Mouse (Mus musculus) retina, postnatal 7 days (tissue): ENCODE results near the gene Rapgef4.

ENCODE experiments used
- DNase-seq: peaks from one replicate; pipeline ENCODE4 v3.0.0-alpha.2; 2012; ENCODE audit warnings: low read depth, low spot score

Gene Rapgef4

DNA sequence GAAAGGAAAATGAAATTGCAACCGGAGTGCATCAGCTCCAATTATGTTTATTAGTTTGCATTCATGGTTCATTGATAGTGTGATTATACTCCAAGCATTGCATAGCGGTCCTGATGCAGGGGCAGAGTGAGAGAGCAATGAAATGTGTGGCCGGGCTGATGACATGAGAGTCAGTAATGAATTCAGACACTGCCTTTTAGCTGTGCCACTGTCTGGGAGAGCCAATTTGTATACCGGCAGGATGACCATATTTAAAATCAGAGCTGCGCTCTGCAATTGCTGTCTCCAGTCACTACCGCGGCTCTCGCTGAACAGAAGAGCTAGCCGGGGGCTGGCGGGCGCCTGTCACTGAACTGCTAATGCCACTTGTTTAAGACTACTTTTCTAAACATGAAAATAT, 197.5 kb downstream of the Rapgef4 start:
- no peak for DNase-seq

DNA sequence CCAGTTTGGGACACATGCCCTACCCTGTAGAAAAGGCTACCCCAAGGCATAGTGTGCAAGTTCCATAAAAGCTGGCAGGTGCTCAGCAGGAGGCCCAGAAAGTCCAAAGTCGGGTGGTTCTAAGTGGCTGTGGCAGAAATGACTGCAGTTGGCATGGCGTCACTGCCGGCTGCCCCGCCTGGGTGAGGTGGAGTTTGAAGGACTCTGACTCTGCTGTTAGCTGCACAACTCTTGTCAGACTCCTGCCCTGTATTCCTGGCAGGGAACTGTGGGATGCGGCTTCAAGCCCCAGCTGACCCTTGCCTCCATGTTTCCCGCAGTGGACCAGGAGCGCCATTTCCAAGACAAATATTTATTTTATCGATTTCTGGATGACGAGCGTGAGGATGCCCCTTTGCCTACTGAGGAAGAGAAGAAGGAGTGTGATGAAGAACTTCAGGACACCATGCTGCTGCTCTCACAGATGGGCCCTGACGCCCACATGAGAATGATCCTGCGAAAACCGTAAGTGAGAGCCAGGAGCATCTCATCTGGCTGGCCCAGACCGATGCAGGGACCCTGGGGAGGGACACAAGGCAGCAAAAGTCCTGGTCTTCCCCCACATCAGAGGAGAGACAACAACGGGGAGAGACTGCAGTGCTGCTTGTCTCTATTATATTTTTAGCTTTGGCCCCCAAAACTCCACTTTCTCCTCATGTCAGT, 198.7 kb downstream of the Rapgef4 start:
- DNase-seq: no peak

DNA sequence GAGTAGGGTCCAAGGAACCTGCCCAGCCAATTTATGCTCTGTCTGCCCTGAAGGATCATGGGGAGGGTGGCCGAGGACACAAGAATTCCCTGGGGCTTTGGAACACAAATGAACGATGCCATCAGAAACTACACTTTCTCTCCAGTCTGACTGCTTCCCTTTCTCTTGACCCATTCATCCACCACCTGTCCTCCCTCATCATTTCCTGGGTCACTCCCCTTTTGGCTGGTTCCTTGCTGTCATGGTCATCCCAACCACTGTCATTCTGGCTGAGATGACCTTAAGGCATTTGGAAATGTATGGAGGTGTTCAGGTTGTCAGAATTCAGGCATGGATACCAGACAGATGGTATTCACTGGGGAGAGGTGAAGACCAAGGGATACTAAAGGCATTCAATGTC, 200.4 kb downstream of the Rapgef4 start:
- no peak for DNase-seq

DNA sequence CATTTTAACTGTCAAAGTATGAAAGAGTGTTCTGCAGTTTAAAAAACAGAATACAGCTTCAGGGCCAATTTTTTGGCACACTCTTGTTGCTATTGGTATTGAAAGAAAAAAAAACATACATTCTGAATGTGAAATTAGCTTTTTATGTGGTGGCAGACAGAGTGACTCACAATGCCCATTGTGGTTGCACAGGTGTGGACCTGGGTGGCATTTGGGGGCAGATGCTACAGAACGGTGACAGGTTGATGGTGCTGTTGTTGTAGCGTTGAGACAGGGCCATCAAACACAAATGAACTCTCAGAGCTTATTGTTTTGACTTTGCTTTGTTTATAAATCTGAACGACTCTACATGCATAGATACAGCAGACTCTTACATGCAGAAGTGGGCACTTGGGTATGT, 202.7 kb downstream of the Rapgef4 start:
- no peak for DNase-seq

DNA sequence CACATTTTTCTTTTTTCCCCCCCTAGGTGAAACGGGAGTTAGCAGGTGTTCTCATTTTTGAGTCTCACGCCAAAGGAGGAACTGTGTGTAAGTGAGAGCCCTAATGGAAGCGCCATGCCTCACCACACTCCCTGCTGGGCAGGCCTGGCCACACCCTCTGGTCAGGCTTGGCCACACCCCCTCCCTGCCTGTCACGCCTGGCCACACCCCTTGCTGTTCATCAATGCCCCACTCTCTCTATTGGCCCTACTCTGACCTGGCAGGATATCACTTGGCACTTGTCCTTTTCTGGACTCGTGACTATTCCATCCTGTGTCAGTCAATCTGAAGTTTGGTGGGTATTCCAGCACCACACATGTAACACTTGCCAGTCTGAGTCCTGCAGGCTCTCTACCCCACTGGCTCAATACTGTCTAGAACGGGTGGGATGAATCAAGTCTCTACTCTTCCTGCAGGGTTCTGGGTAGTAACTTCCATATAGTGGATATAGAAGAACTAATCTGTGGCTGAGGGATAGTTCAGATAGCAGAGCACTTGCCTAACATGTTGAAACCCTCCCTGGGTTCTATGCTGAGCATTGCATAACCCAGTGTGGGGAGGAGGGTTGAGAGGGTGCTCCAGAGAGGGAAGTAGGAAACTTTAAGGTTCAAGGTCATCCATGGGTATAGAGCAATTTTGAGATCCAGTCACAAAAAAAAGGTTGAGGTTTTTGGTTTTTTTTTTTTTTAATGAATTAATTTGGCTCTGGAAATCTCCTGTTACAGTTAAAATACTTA, 215.3 kb downstream of the Rapgef4 start:
- DNase-seq: no peak

DNA sequence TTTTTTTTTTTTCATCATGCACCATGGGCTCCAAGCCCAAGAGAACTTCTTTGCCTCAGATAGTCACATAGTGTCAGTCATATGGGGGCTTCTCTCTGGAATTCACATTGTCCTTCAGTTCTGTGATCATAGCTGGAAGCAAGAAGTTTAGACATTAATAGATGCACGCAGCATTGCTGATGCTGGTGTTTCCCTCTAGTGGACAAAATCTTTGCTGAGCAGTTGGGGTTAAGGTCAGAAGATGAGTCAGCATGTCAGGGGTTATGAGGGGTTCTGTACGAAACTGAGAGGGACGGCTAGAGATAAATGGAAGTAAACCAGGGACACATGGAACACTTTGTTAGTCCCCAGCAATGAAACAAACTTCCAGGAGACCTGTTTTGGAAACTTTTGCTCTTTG, 216.0 kb downstream of the Rapgef4 start:
- DNase-seq: no peak

DNA sequence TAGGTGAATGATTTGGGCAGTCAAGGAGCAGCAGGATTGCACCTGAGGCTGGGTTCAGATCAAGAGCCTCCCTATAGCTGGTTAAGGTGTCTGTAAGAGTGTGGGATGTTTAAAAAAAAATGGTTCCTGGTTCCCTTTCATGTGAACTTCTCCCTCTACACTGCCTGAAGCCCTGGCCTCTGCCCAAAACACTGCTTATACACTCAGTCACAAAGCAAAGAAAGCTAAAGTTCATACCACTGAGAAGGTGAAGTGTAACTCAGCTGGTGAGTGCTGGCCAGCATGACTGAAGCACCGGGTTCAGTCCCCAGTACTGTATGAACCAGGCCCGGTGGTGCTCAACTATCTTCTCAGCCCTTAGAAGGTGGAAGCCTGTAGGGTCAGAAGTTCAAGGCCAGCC, 218.4 kb downstream of the Rapgef4 start:
- no peak for DNase-seq

DNA sequence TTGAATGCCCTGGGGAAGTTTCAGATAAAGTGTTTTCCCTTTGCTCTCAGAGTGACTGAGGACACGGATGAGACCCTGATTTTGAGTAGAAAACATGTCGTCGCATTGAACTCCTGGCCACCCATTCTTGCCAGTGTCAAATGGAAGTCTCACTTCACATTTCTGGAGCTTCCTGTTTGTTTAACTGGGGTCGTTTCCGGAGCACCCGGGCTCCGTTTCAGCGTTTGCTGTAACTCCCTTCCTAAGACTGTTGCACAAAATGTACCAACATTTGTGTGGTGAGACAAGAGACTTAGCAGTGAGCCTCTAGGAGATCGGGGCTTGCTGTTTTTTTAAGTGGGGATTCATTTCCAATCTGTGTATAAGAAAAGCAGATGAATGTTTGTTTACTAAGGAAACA, 220.5 kb downstream of the Rapgef4 start:
- DNase-seq: no peak

DNA sequence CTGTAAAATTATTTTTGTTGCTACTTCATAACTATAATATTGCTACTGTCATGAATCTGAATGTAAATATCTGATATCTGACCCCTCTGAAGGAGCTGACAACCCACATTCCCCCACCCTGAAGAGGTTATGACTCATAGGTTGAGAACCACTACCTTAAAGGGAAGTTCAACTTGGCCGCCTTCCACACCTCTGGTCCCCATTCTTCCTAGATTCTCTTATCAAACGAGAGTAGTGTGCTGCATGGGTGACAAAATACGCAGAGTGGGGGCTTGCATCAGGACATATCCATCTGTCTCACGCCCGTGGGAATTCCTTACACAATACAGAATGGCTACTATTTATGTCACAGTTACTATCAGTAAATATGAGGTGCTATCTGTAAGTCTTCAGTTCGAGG, 221.2 kb downstream of the Rapgef4 start:
- no peak for DNase-seq

DNA sequence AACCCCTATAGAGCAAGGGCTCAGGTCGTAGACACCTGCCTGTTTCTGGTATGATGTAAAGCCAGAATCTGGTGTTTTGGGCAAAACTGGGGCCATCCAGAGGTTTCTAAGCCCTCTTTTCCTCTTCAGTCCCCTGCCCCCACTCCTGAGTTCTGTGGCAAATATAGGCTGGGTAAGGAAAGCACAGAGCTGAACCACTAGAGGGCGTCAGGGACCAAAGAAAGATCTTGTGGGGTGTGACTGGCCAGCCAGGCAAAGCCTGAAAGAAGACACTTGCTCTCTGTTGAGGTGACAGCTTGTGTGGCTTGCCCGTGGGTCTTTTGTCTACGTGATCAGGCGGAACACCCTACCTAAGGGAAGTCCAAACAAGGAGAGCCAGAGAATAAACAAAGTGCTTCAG, 222.6 kb downstream of the Rapgef4 start:
- peak; percentile 52 for DNase-seq

DNA sequence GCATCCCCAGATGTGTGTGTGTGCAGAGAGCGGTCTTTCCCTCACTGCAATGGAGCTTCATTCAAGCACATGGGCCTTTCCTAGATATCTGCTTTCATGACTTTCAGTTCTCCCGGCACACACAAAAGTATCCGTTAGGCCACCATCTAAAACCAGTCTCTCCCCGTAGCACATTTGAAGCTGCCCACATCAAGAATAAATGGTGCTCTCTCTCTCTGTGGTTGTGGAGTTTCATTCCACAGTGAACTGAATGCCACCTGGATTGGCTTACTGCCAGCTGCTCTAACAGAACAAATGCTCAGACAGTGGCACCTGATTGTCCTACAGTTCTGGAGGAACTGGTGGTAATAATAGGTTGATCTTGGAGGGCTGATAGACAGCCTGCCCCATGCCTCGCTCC, 224.8 kb downstream of the Rapgef4 start:
- DNase-seq: no peak

DNA sequence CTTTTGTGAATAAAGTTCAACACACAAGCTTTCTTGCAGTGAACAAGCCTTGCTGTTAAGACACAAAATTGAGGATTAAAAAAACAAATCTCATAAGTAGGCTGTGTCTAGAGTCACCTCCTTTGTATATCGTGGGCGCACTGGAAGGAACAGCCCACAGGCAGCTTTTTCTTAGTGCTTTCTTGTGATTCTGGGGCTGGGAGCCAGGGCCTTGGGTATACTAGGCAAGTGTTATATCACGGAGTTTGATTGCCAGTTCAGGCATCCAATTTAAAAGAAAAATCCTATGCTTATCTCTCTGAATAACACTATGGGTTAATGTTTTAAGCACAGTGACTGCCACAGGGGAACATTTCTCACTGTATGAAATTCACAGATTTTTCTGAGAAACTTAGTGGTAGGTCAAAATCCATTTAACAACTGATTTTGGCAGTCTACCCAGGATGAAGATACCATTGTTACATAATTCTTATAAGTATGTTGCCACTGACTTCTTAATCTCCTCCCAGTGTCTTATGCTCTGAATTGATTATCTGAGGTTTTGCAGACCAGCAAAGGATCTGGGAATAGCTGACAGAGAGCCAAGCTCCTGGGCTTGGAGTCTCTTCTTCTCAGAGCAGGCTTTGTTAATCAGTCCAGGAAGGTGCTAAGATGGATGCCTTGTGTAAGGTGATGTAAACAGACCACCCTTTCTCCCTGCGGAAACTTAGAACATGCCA, 225.6 kb downstream of the Rapgef4 start:
- DNase-seq: no peak

DNA sequence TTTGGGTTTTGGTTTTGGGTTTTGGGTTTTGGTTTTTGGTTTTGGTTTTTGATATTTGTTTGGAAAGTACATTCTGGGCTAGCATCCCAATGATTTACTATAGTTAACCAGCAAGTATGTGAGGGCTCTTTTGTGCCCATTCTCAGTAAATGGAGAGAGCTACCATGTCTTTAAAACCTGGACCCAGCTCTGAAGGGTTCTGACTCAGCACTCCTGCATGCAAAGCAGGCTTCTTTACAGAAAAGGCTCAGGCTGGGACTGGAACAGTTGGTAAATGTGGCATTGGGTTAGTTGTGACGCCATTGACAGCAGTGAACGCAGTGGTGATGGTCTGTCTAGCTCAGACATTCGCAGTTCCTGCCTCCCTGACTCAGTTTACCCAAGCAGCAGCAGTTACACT, 236.3 kb downstream of the Rapgef4 start:
- DNase-seq: no peak

DNA sequence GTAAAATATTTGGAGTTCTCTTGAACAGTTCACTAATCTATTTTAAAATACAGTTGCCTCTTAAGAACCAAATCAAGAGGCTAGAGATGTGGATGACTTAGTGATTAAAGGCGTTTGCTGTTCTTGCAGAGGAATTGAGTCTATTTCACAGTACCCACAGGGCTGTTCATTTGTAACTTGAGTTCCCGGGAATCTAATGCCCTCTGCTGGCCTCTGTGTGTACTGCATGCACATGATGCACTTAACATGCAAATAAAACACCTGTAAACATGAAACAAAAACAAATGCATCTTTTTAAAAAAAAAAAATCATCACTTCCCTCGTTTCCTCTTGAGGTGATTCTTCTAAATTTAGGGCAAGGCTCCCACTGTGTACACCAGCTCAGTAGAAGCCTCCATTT, 238.9 kb downstream of the Rapgef4 start:
- DNase-seq: peak; percentile 28

DNA sequence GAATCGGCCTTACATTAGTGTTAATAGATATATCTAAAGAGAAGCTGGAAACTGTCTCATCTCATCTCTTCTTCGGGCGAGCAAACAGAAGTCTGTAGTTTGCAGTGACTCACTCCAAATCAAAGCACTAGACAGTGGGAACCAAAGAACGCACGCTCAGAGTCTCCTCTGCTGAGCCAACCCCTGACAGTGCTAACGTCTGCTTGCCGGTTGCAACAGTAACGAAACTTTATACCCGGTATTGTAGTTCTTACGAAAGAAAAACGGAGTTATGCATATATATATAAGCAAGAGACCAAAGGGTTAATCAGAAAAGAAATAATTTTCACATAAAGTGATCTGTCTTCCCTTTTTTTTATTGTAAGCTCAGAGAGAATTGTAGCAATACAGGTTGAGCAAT, 240.2 kb downstream of the Rapgef4 start:
- no peak for DNase-seq

DNA sequence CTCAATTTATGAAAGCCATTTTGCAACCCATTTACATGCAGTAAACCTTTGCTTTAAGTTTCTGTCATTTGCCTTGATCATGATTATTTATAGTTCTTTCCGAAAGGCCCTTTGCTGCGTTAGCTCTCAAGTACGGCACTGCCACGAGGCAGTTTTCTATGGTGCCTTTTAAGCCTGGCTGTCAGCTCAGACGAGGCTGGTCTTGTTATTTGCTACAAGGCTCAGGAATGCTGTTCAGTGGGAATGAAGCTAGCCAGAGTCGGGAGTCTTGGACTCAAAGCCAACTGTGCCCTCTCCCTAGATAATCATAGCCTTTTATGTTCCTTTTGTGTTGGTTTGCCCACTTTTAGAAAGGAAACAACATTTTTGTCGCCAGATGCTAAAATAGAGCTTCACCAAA, 240.7 kb downstream of the Rapgef4 start:
- DNase-seq: no peak

DNA sequence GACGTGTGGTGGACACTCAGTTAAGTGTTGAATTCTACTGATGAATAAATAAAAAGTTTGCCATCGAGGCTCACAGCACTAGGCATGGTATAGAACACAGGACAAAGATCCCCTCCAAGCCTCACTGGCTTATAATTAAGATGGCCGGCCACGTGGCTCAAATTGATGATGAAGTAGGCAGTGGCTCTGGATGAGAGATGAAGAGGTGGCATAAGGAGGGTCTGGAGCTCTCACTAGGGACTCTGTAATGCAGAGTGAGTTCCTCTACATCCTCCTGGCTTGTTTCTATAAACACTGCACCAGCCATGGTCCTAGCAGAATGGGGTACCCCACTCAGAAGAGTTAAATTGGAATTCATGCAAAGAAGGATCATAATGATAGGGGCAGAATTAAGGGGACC, 241.2 kb downstream of the Rapgef4 start:
- DNase-seq: no peak

DNA sequence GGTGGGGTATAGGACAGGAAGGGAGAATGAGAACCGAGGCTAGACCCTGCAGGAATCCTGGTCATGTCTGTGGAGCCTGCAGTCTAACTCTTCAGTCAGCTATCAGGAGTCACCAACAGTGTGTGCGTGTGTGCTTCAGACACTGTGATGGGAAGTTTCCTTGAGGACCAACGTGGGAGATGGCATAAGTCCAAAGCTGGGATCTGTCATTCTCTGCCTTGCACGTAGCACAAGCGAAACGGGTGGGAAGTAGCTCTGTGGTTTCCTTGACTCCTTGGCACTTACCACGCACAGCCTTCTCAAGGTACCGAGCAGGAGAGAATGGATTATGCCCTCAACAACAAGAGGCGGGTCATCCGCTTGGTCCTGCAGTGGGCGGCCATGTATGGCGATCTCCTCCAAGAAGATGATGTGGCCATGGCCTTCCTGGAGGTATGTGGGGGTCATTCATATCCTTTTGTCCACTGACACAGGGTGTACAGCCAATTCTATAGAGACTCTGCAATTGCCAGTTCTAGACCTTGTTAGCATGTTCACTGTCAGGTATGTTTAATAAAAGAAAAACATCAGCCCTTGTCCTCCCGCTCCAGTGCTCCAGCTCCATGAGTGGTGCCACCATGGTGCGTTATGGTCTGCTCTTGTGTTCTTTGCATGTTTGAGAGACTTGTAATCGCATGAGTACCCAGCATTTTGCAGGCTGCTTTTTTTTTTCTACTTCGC, 241.9 kb downstream of the Rapgef4 start:
- DNase-seq: no peak

DNA sequence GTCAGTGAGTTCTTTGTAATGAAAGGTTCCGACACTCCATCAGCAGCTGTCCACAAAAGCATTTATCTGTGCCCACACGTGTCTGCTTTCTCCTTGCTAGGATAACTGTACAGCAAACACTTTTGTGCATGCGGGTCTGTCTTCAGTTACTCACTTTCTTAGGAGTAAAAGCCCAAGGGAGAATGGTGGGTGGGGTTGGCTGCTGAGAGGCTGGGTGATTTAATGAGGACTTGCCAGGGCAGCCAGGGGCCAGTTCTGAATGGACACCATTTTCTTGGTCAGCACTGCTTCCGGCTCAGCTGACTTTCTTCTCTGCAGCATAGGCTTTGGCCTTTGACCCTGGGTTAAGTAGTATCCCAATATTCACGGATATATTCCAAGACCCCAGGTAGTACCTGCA, 242.4 kb downstream of the Rapgef4 start:
- no peak for DNase-seq

DNA sequence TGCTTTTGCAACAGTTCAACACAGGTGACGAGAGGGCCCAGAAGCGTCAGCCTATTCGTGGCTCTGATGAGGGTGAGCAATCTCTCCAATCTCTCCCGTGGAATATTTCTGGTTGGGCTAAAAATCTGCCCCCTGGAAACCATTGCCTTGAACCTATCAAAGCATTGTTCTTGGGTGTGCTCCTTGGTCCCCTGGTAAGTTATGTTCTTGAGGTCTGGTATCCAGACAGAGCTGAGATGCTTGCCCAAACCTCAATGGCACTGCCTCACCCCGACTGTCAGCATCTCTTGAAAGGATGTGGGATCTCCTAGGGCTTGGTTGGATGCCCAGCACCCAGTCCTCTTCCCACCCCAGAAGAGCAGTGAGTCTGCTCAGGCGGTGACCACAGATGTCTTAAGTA, 245.0 kb downstream of the Rapgef4 start:
- no peak for DNase-seq

DNA sequence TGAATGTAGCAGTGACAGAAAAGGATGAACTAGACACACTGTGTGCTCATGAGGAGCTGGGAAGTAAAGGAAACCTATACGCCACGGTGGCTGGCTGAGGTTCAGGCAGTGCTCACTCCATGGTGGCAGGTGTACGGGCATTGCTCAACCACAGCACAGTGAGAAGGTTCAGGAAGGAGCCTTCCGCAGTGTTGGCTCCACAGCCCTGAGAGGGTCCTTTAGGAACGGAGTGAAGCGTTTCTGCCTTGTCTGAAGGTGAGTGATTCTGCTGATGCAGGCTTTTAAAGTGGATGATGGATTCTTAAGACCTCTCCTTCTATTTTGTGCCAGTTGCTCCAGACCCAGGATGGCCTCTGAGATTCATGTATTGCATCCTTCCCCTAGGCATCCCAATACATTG, 246.4 kb downstream of the Rapgef4 start:
- no peak for DNase-seq

DNA sequence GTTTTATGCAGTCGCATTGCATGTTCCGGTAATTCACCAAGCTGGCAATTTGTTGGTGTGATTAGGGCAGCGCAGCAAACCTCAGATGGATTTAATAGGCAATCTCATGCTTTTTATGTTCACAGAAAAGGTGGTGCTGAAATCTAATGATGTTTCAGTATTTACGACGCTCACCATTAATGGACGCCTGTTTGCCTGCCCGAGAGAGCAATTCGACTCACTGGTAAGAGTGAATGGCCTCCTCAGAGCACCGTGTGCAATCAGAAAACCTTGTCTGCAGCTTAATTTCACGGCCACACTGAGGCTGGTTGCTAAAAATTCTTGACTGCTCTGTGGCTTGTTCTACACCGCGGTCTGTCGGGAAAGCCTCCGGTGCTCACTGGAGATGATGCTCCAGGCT, 247.8 kb downstream of the Rapgef4 start:
- DNase-seq: no peak
